Mouse (Mus musculus) heart, embryonic 15.5 days (tissue): ENCODE data around the gene Slc16a6. TPM values are rescaled to one million over a fixed set of nuclear protein-coding genes. Genes with fewer than 3 reads are reported as not detected.
"Not testable (repeated sequence)": the region's sequence is repeated elsewhere in the genome, so short reads cannot be mapped to it uniquely, and the experiment has no call there.

Experiments used
- ATAC-seq: fragments of 200-750 bp; cut with Nextera tagmentation; replicated peaks from 2 replicates; pipeline ENCODE4 v1.8.0; 2017; ENCODE audit warnings: low read depth, moderate TSS enrichment; ENCODE audit not compliant: insufficient number of reproducible peaks, insufficient read depth, low FRiP score
- H3K27ac ChIP-seq: fragments of 300-500 bp; sonication (generic); 2 replicates; pipeline ENCODE4 v1.5.1; 2015; ENCODE audit warnings: mild to moderate bottlenecking, inconsistent platforms
- H3K27me3 ChIP-seq: fragments of 300-500 bp; sonication (generic); 2 replicates; pipeline ENCODE4 v1.6.1; 2015; ENCODE audit warnings: inconsistent platforms
- H3K36me3 ChIP-seq: fragments of 300-500 bp; sonication (generic); 2 replicates; pipeline ENCODE4 v1.6.1; 2015; ENCODE audit warnings: mild to moderate bottlenecking, inconsistent platforms
- H3K4me1 ChIP-seq: fragments of 300-500 bp; sonication (generic); replicated peaks from 2 replicates; pipeline ENCODE4 v1.6.1; 2015; ENCODE audit warnings: inconsistent platforms
- H3K4me2 ChIP-seq: fragments of 300-500 bp; sonication (generic); 2 replicates; pipeline ENCODE4 v1.6.1; 2015; ENCODE audit warnings: inconsistent platforms, mild to moderate bottlenecking, moderate library complexity
- H3K4me3 ChIP-seq: fragments of 300-500 bp; sonication (generic); 2 replicates; pipeline ENCODE4 v1.5.1; 2015; ENCODE audit warnings: mild to moderate bottlenecking, inconsistent platforms
- H3K9ac ChIP-seq: fragments of 300-500 bp; sonication (generic); 2 replicates; pipeline ENCODE4 v1.6.1; 2015; ENCODE audit warnings: mild to moderate bottlenecking, inconsistent platforms
- H3K9me3 ChIP-seq: fragments of 300-500 bp; sonication (generic); replicated peaks from 2 replicates; pipeline ENCODE4 v1.6.1; 2016; ENCODE audit warnings: inconsistent platforms
- WGBS: fragments of 180-500 bp; shearing (Covaris S2); methylation state at CpG from one replicate; pipeline ENCODE4 v1.1.7; 2015; ENCODE audit warnings: mixed read lengths; 5-methylcytosine and 5-hydroxymethylcytosine counted together
- polyA plus RNA-seq: library from polyadenylated mRNA; unstranded; fragments of >200 nt; fragmentation: Nextera tagmentation; extraction: Ambion mirVana; gene quantifications from 2 replicates; pipeline ENCODE4 v1.2.1, GENCODE M21; 2015

Gene Slc16a6
- polyA plus RNA-seq, 1 experiment from 2014 or later: 6.0 TPM

GRCm38 (mm10) chr11:109496996-109497714 is 23.8 kb upstream of the Slc16a6 start:
- no peak overlapping the region for H3K9ac ChIP-seq
- peaks cover 22% of the 10 kb centered on the region for H3K4me1 ChIP-seq
- H3K4me3 ChIP-seq: no peak overlapping the region
- no peak overlapping the region for H3K27ac ChIP-seq
- ATAC-seq: no peak
- WGBS: 89% methylated on average over 6 of the region's 6 CpGs
- no peaks in the 10 kb centered on the region; the same call in 1 of the 2 replicates for H3K27me3 ChIP-seq
- H3K36me3 ChIP-seq: no peaks in the 10 kb centered on the region
- H3K9me3 ChIP-seq: no peaks in the 10 kb centered on the region
- H3K4me2 ChIP-seq: no peak overlapping the region

GRCm38 (mm10) chr11:109496475-109496993 is 23.1 kb upstream of the Slc16a6 start:
- Histone ChIP-seq H3K36me3 (no peaks in the 10 kb centered on the region), H3K4me3 (no peak overlapping the region), H3K4me2 (no peak overlapping the region), H3K9ac (no peak overlapping the region), H3K27me3 (no peaks in the 10 kb centered on the region; the same call in 1 of the 2 replicates), H3K9me3 (no peaks in the 10 kb centered on the region), H3K27ac (no peak overlapping the region), H3K4me1 (peaks cover 22% of the 10 kb centered on the region)
- WGBS: 83% methylated on average over 7 of the region's 7 CpGs
- no peak for ATAC-seq

- no peaks in the 10 kb centered on the region for H3K36me3 ChIP-seq
- peaks cover 22% of the 10 kb centered on the region for H3K4me1 ChIP-seq
- peak; percentile 38; the same call in 1 of the 2 replicates for ATAC-seq
- no peak overlapping the region for H3K4me2 ChIP-seq
- no peaks in the 10 kb centered on the region; the same call in 1 of the 2 replicates for H3K27me3 ChIP-seq
- H3K27ac ChIP-seq: no peak overlapping the region
- H3K4me3 ChIP-seq: no peak overlapping the region
- 59% methylated on average over 14 of the region's 14 CpGs for WGBS
- H3K9ac ChIP-seq: no peak overlapping the region
- no peaks in the 10 kb centered on the region for H3K9me3 ChIP-seq
Observed at GRCm38 (mm10) chr11:109495771-109496474, 22.5 kb upstream of the Slc16a6 start.

DNA sequence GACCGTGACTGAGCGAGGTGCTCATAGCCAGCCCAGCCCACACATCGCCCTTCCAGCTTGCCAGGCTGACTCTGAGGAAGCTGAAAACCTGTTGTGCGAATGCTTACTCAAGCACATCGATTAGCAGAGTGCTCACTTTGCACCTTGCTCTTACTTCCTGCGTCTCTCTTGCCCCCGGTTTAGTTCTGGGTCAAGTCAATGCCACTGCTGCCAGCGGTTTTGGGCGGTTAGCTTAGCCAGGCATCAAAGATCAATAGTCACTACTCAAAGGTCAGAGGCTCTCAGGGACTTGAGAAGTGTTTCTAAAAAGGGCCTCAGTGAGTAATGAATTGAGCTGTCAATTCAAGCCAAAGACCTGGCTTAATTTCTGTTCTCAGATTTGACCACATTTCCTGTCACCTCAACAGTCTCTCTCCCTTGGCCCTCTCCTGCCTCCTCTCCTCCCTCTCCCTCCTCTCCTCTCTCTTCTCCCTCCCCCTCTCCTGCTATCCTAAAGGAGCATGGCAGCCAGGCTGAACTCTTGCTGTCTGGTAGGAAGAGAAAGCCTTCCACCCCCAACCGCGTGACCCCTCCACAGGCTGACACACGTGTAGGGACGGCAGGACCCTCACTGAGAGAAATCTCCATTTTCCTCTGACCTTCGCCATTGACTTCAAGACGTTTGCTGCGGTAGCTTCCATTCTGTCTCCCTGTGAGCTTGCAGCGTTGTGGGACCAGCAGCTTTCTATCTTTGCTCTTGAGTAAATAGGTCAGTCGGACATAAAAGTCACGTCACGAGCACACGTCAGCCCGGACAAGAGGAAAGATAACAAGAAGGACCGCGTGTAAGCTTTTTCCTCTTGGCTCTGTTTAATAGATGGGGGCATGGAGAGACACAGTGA is 21.7 kb upstream of the Slc16a6 start:
- Histone ChIP-seq H3K9ac (no peak overlapping the region), H3K4me3 (no peak overlapping the region), H3K27me3 (no peaks in the 10 kb centered on the region; the same call in 1 of the 2 replicates), H3K9me3 (no peaks in the 10 kb centered on the region), H3K36me3 (no peaks in the 10 kb centered on the region), H3K4me2 (0 out of 2 replicates have a peak overlapping the region, but pooled peaks have one; percentile 8), H3K4me1 (peaks cover 22% of the 10 kb centered on the region), H3K27ac (no peak overlapping the region)
- ATAC-seq: no peak
- 33% methylated on average over 24 of the region's 24 CpGs for WGBS

DNA sequence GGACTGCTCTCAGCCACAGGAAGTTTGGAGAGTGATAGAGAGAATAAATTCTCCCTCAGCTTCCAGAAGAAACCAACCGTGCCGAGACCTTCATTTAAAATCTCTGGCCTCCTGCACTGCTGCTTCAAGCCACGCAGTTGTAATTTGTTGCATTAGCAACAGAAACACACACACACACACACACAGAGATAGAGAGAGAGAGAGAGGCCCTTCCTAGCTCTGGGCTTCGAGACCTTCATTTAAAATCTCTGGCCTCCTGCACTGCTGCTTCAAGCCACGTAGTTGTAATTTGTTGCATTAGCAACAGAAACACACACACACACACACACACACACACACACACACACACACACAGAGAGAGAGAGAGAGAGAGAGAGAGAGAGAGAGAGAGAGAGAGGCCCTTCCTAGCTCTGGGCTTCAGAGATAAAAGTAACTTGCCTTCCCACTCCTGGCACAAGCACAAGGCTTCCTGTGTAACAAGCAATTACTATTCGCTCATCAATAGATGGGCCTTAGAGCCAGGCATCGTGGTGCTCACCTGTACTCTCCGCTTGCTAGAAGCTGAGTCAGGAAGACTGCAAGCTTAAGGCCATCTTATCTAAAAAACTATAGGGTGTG is 19.6 kb upstream of the Slc16a6 start:
- peaks cover 17% of the 10 kb centered on the region for H3K4me1 ChIP-seq
- H3K4me2 ChIP-seq, H3K4me3 ChIP-seq, H3K27me3 ChIP-seq, H3K9ac ChIP-seq, H3K27ac ChIP-seq, H3K36me3 ChIP-seq, H3K9me3 ChIP-seq, ATAC-seq: not testable (repeated sequence)
- whole genome bisulfite sequencing: 58% methylated on average over 8 of the region's 8 CpGs

- H3K27me3 ChIP-seq: no peaks in the 10 kb centered on the region; the same call in 1 of the 2 replicates
- no peak overlapping the region for H3K4me3 ChIP-seq
- no peak overlapping the region for H3K27ac ChIP-seq
- no peaks in the 10 kb centered on the region for H3K36me3 ChIP-seq
- peaks cover 17% of the 10 kb centered on the region for H3K4me1 ChIP-seq
- H3K4me2 ChIP-seq: no peak overlapping the region
- WGBS: 78% methylated on average over 4 of the region's 4 CpGs
- H3K9ac ChIP-seq: no peak overlapping the region
- H3K9me3 ChIP-seq: no peaks in the 10 kb centered on the region
- no peak for ATAC-seq
Observed at GRCm38 (mm10) chr11:109491844-109492243, 18.4 kb upstream of the Slc16a6 start.

DNA sequence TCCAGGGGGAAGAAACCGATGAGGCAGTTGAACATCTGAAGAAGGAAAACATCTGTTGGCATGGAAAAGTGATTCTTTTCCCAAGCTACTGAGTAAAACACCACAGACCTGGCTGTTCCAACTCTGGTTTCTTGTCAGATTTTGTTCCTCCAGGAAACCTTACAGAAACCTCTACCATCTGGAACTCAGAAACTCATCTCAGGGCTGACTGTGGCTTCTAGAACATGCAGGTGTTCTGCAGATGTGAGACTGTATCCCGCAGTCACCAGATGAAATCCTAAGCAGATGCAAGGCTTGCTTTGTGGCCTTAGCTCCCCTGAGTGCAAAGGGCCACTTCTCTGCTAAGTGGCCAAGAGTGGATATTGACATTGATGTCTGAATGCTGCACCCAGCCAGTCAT is 16.4 kb upstream of the Slc16a6 start:
- no peaks in the 10 kb centered on the region for H3K36me3 ChIP-seq
- no peak overlapping the region for H3K9ac ChIP-seq
- H3K9me3 ChIP-seq: no peaks in the 10 kb centered on the region
- H3K27me3 ChIP-seq: no peaks in the 10 kb centered on the region; the same call in 1 of the 2 replicates
- H3K4me3 ChIP-seq: no peak overlapping the region
- no peak overlapping the region for H3K27ac ChIP-seq
- WGBS: 72% methylated on average over 2 of the region's 2 CpGs
- peaks cover 2% of the 10 kb centered on the region for H3K4me1 ChIP-seq
- no peak overlapping the region for H3K4me2 ChIP-seq
- no peak for ATAC-seq

DNA sequence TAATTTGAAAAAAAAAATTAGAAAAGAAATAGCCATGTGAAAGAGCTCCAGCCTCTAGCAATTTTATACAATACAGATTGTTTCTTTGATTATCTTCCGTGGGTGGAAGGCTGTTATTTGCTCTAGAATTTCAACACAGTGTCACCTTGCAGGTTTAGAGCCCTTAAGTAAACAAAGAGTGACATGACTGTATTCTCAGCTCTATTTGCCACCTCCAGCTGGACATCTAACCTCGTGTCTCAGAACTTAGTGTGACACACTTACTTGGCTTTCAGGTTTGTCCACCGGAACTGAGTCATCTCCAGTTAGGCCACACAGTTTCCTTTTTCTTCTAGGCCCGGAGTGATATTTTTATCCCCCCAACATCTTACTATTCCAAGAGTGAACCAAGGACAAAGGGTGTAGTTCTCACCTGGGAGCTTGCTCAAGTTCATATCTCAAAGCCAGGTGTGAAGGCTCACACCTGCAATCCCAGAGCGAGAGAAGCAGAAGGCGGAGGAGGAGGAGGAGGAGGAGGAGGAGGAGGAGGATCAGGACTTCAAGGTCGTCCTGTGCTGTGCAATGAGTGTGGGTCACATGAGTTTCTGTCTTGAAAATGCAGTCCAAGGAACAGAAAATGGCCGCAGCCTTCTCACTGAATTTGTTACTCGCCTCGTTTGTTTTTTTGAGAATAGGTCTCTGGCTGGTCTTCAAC is 14.7 kb upstream of the Slc16a6 start:
- Histone ChIP-seq H3K27me3 (no peaks in the 10 kb centered on the region), H3K4me1 (no peaks in the 10 kb centered on the region), H3K9me3 (no peaks in the 10 kb centered on the region), H3K9ac (no peak overlapping the region), H3K4me2 (no peak overlapping the region), H3K27ac (no peak overlapping the region), H3K36me3 (no peaks in the 10 kb centered on the region), H3K4me3 (no peak overlapping the region)
- 74% methylated on average over 10 of the region's 10 CpGs for WGBS
- ATAC-seq: no peak

DNA sequence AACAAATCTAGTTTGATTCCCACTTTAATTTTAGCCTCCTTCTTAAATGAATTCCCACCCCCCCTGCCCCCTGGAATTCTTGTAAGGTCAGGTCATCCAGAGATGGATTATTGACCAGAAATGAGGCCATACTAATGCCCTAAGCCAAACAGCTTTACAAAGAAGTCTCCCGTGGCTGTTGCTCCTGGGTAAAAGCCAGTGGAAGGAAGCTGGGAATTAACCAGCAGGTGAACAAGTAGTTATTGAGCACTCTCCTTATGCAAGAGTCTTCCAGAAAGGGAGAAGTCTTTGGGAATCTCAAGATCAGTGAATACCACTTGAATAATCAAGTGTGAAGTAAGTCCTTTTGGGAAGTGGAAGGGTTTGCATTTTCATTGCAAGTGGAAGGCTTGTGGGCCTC is 13.7 kb upstream of the Slc16a6 start:
- no peaks in the 10 kb centered on the region for H3K36me3 ChIP-seq
- H3K4me3 ChIP-seq: no peak overlapping the region
- H3K27me3 ChIP-seq: no peaks in the 10 kb centered on the region
- no peak overlapping the region for H3K4me2 ChIP-seq
- H3K9ac ChIP-seq: no peak overlapping the region
- no peak overlapping the region for H3K27ac ChIP-seq
- no peak for ATAC-seq
- H3K4me1 ChIP-seq: no peaks in the 10 kb centered on the region
- 53% methylated on average over 1 of the region's 1 CpGs for WGBS
- H3K9me3 ChIP-seq: no peaks in the 10 kb centered on the region

GRCm38 (mm10) chr11:109485398-109486045 is 12.1 kb upstream of the Slc16a6 start:
- Histone ChIP-seq H3K4me2 (no peak overlapping the region), H3K36me3 (no peaks in the 10 kb centered on the region), H3K4me1 (no peaks in the 10 kb centered on the region), H3K27ac (no peak overlapping the region), H3K4me3 (no peak overlapping the region), H3K9me3 (no peaks in the 10 kb centered on the region), H3K27me3 (no peaks in the 10 kb centered on the region), H3K9ac (no peak overlapping the region)
- WGBS: 80% methylated on average over 15 of the region's 15 CpGs
- ATAC-seq: no peak
